Mouse (Mus musculus) left cerebral cortex, postnatal 36 days (tissue): Measurements from ENCODE around the gene Hnrnpa3. TPM values are rescaled to one million over a fixed set of nuclear protein-coding genes. Genes with fewer than 3 reads are reported as not detected.
"Not testable (repeated sequence)": the region's sequence is repeated elsewhere in the genome, so short reads cannot be mapped to it uniquely, and the experiment has no call there.

Experiments
- DNase-seq, 2 experiments: peaks; one replicate each; pipeline ENCODE4 v3.0.0; 2021 to 2022; ENCODE audit warnings: low spot score in 2 of 2, mixed read lengths in 1 of 2
- intact Hi-C: fragments of 180-260 bp; cut with DNase I; formaldehyde crosslinking; loops from one replicate; pipeline ENCODE4 v1.15.1; 2025
- total RNA-seq, 2 experiments: library from RNA; stranded (reverse); gene quantifications; 2 replicates each; pipeline ENCODE4 v1.2.3; 2021

Gene Hnrnpa3
- total RNA-seq, 2 experiments from 2014 or later, result 260 to 274 TPM

DNA sequence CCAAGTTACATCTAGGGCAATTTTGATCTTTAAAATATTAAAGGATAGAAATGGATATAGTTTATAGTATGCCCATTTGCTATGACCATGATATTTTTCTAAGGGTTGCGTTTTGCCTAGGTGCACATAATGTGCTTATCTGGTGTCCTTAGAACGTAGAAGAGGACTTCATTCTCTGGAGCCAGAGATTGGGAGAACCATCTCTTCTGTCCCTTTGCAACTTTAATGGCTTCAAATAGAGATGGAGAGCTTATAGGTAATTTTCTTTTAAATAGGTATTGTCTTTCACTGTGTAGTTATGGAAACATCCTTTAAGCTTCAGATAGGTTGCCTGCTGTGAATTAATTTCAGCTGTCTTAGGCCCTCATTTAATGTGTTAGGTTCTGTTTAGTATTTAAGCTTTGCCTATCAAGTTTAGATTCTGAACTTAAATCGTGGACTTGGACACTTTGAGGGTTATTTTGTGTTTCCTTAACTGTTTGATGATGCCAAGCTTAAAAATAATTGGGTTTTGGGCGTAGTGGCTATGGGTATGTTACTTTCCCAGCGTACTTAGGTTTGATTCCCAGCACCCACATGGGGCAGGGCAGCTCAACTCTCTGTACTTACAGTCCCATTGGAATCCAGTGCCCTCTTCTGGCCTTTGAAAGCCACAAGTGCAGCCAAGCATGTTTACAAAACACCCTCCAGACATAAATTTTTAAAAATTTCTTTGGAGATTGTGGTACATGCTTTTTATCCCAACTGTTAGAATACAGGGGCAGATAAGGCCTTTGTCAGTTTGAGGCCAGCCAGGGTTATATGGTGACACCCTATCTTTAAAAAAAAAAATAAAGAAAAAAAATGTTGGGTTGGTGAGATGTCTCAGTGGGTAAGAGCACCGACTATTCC lies 11.6 kb downstream of the Hnrnpa3 start:
- intact Hi-C loops, result no loop called here

DNA sequence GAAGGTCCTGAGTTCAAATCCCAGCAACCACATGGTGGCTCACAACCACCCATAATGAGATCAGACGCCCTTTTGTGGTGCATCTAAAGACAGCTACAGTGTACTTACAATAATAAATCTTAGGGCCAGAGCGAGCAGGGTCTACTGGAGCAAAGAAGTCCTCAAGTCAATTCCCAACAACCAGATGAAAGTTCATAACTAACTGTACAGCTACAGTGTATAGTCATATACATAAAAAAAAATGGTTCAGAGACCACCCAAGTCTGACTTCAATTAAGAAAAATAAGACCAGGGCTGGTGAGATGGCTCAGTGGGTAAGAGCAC lies 12.2 kb downstream of the Hnrnpa3 start:
- intact Hi-C loops, result no loop called here

More for the DNA sequence above, 11.6 kb downstream of the Hnrnpa3 start:
- no peak for DNase-seq

DNA sequence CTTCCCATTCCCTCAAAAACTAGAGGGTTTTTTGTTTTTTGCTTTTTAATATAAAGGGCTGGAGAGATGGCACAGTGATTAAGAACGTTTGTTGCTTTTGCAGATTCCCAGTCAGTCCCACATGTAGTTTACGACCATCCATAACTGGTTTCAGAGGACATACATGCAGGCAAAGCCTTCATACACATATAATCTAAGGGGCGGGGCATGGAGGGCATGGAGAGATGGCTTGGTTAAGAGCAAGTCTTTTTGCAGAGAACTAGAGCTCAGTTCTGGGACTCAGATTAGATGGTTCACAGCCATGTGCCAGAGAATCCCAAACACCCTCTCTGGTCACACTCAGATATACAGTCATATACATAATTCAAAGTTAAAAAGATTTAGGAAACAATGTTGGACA lies 13.5 kb downstream of the Hnrnpa3 start:
- intact Hi-C loops, result no loop called here
- DNase-seq, result no peak

More for the DNA sequence above, 12.2 kb downstream of the Hnrnpa3 start:
- no peak for DNase-seq

DNA sequence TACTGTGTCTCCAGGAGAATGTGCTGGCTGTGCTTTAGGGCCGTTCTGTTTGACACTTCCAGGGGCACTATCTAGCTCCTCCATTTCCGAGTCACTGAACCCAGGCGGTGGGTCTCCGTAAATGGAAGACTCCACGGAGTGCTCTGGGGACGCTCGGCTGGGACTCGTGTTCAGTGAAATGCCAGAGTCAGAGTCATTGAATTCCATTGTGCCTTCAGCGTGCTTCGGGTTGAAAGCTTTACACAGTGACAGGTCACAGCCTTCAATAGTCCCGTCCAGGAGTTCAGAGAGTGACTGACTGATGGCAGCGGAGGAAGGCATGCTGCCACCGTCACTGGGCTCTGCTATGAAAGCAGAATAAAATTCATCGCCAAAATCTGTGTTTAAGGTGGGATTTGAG lies 17.5 kb downstream of the Hnrnpa3 start:
- DNase-seq, result no peak
- intact Hi-C loops, result no loop called here

DNA sequence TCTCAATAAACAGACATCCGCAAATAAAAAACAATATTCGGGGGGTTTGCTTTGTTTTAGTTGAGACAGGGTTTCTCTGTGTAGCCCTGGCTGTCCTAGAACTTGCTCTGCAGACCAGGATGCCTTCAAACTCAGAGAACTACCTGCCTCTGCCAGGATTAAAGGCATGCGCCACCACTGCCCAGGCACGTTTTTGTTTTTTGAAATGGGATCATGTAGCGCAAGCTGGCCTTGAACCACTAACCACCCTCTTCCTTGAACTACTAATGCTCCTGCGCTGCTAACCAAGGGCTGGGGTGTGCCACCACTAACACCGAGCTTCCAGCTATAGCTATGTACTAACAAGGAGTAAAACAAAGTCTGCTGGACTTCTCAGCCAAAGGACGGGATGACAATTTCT lies 20.9 kb downstream of the Hnrnpa3 start:
- no peak for DNase-seq

DNA sequence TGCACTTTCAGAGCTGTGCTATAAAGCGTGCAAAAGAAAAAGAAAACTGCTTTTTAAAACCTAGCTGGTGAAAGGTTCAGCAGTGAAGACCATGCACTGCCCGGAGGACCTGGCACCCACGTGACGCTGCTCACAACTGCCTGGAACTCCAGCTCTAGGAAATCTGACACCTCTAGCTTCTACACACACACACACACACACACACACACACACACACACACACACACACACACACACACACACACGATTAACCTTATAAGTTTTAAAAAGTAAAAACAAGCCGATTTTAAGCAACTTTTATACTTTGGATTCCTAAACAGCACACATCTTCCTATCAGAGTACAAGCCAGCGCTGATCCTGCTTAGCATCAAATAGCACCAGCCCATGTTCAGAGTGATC lies 22.4 kb downstream of the Hnrnpa3 start:
- intact Hi-C loops, result no loop called here
- no peak for DNase-seq

More for the DNA sequence above, 20.9 kb downstream of the Hnrnpa3 start:
- intact Hi-C loops, result no loop called here

DNA sequence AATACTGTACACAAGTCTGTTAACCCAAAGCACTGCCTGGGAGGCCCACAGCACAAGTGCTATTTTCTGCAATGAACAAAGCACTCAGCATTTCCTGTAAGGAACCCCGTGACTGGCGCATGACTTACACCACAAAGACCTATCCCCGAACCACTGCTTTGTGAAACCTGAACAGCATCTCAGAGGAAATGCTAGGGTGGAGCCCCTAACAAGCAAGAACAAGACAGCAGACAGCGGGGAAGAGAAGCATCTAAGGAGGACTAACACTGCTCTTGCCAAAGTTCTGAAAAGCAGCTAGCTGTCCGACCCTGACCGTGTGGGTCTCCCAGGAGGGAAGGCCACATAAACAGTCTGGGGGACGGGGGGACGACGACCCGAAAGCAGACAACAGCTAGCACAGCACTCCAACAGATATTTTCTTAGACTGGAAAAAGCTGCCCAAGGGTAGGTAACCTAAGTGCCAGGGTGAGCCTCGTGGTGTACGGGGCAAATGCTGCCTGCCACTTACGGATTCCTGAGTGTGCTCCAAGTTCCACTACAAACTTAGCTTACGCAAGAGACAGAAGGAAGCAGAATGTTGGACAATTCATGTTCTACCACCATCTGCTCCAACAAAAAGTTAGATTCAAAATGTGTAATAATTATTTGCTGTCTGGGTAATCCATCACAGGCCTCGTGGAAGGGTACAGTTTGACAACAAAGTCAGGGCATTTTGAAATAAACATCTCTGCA lies 24.1 kb downstream of the Hnrnpa3 start:
- DNase-seq, result no peak
- intact Hi-C loops, result loop anchor here (1.0 kb wide), 1 partner anchor 20 kb away; no protein-coding TSS in a partner anchor

DNA sequence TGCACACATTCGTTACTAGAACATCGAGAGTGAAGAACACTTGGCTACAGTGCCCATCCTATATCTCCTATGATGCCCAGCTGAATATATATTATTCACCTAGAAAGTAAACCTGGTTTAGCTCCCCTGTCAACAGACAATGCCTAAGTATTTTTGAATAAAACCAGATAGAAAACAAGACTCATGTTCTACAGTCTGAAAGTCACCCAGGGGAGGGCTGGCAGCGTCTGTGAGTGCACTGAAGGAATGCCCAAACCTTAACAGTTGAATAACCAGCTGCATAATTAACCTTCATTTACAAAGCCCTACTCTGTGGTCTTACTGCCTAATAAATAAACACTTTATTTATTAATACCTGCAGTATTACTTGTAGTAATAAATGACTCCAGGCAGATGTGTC lies 25.5 kb downstream of the Hnrnpa3 start:
- intact Hi-C loops, result no loop called here
- no peak for DNase-seq

DNA sequence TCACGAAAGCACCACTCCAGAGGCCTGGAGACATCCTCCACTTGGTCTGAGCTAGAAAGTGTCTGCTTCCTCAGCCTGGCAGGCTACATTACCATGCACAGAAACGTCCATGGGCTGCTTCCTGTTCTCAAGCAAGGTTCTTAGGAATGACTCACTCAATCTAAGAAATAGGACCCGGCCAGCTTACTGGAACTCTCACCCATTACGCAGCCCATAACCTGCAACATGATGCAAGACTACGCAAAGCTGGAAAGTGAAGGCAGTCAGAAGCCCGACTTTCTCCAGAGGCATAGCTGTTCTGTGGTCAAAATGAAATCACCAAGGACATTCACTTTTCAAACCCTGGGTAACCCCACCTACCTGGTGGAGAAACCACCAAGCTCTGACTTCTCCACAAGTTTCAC lies 26.4 kb downstream of the Hnrnpa3 start:
- intact Hi-C loops, result no loop called here
- DNase-seq, result no peak

DNA sequence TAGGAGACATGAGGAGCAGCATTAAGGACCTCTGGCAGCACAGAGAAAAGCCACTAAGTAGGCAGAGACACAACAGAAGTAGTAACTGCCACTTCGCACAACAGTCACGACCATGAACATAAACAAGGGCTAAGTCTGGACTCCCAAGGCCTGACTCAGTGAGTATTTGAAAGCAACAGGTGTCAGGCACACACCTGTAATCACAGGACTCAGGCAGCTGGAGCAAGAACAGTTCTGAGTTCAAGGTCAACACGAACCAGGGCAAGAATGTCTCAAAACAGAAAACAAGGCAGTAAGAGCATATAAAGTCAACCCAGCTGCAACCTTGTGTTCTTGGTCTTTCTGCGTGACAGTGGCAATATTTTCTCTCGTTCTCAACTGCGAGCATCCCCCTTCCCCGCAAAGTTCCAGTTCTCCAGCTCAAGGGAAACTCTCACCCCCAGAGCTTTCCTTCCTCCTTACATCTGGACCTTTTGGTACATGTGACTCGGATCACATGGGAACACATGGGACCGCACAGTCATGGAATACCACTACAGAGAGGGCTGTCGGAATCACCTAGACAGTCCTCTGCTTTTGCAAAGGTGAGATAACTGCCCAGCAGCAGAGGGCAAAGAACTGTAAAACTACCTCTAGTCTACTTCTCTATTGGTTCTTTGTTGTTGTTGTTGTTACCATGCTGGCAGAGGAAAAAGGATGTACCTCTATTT lies 28.1 kb downstream of the Hnrnpa3 start:
- intact Hi-C loops, result no loop called here
- DNase-seq, result no peak

DNA sequence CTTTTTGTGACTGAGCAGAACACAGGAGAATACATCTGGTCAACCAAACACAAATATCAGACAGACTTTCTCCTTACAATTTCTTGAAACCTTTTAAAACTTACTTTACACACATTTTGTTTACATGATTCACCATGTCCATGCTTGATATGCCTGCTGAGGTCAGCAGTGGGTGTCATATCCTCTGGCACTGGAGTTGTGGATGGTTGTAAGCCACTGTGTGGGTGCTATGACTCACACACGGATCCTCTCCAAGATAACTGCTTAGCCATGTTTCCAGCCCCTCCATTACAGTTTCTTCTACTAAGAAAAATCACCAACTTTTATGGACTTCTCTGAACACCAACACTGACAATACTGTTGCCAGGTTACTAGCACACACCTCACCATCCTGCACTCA lies 29.8 kb downstream of the Hnrnpa3 start:
- intact Hi-C loops, result no loop called here
- no peak for DNase-seq

DNA sequence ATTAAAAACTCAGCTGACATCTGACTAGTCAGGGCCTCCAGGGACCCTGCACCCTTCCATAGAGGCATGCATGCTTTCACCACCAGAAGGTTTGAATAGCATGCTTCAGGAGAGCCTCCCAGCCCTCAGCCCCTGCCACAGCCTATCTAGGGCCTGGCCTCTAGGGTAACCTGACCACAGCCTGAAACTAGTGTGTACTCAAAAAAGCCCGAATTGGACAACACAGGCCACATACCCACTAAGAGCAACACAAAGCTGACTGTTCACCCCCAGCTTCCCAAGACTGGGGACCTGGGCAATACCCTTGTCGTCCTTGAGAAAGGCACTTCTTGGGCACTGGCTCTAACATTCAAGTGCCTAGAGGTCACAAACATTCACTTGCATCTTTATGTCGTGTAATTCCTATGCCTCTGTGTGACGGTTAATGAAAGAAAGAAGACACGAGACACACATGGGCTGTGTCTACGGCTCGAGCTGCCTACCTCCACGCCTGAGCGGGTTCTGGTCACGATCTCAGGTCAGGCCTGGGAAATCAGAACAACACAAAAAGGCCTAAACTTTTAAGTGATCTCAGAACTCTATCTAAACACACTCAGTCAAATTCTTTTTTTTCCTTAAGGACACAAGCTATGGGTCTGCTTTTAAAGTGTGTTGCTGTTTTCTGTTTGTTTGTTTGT lies 30.6 kb downstream of the Hnrnpa3 start:
- DNase-seq, result no peak
- intact Hi-C loops, result no loop called here

DNA sequence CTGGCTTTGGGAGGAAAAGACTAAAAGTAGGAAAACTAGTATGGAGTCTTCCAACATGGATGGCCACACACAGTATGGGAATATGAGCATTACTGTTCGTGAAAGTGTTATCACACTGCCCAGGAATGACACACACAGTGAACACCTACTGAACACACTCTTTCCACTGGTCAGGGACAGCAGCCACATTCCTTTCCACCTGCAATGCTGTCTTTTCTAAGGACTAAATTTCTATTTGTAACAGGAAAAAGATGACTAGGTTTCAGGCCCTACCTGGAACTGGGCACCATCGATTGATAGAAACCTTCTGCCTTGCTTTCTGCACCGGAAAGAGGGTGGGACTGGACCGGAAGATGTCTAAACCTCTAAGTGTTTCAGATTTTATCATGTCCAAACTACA lies 31.6 kb downstream of the Hnrnpa3 start:
- DNase-seq, result no peak
- intact Hi-C loops, result no loop called here

DNA sequence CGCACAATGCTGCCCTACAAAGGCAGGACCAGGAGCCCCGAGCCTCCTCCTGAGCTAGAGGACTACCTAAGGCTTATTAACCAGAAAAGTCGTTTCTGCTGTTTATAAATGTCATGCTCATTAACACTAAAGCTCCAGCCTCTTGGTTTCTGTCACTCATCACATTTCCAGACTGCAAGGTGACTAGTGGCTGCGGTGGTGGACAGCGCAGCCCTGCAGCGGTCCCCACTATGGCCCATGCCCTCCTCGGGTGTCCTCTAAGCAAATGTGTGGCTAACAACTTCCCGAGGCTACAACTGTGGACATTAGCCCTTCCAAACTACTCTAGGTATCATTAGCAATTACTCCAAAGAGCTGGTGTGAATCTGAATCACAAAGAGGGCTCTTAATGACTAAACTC lies 32.3 kb downstream of the Hnrnpa3 start:
- intact Hi-C loops, result no loop called here
- no peak for DNase-seq

DNA sequence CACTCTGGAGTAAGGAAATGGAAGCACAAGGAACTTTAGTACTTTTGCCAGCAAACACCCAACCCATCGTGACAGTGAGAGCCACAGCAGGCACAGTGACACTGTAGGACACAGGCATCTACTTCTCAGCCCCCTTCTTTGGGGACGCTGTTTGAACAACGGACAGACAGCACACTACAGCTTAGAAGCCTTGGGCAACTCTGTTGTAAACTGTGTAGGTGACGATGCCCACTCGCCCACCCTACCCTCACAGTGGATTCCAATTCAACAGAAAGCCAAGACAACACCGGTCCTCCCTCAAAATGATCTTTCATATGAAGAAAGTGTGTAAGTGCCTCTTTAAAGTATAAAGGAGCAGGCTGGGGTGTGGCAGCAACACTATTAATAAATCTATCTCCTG lies 33.3 kb downstream of the Hnrnpa3 start:
- DNase-seq, result no peak
- intact Hi-C loops, result no loop called here

DNA sequence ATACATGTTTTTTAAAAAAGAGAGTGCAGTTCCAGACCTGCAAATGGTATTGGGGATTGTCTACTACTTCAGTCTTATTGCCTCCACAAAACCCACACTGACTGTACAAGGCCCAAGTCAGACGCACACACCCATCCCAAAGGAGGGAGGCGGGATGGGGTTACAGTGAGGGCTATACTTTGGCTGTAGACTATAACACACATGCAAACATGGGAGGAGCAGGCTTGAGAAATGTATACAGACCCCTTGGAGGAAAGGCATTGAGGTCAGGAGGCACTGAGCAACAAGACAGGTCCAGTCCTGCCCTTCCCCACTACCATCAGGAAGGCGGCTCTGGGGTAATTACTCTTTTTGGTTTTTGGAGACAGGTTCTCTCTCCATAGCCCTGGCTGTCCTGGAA lies 35.9 kb downstream of the Hnrnpa3 start:
- DNase-seq, intact Hi-C loops: not testable (repeated sequence)

DNA sequence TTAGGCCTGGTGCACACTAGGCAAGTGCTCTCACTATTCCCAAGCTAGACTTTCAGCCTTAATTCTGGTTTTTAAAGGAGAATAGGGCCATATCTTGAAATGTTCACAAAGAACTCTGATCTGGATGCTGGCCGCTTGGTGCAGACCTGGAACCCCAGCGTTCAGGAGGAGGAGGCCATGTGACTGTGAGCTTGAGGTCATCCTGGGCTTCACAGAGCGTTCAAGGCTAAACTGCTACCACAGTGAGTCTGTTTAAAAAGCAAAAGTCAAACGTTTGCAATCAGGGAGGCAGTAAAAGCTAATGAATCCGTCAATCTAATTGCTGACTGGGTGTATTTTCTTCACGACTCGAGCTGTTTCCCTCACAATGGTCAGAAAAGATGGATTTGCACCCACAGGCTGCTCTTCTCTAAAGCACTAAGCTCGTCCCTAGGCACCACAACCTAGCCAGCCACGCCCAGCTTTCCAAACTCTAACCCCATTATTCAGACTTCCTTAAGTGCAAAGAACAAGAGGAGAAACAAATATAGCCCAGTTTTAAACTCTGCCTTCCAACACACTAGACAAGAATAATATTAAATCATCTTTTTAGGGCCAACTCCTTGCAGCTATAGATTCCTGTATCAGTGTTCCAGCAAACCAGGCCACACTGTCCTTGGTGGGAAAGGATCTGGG lies 36.8 kb downstream of the Hnrnpa3 start:
- intact Hi-C loops, result no loop called here
- no peak for DNase-seq

DNA sequence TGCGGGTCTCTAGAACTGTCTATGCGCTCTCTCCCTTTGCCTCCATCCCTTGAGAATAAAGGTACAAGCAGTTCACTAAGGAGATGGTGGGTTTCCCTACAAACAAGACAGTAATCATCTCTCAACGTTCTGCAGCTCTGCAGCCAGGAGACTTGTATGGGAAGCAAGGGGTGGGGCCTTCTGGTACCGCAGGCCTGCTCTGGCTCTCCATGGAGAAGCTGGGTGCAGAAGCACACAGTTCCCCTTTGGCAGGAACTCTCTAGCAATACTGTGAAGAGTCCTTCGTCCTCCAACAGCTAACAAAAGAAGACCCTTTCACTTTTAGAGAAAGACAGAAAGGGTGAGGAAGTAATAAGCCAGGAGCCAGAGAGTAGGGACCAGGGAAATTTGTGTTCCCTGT lies 37.3 kb downstream of the Hnrnpa3 start:
- intact Hi-C loops, result no loop called here
- DNase-seq, result no peak

DNA sequence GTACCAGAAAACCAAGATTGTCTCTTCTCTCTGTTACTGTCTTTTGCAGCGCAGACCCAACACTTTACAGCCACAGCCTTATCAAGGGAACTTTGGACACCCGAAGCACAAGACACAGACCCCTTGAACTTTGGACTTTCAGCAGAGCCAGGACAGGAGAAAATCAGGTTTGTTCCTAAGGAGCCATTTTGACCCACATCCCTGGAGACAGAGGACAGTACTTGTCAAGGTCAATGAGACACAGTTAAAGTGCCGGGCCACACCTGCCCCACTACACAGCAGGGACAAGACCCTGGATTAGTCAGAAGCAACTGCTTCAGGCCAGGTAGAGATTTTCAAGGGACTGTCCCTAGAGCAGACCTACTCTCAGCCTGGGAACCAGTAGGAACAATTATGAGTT lies 38.2 kb downstream of the Hnrnpa3 start:
- intact Hi-C loops, result no loop called here
- no peak for DNase-seq
